In genomic region chr15:10688686-10689085, GRCm38 (mm10) we compare ENCODE assay signal across 26 mouse cellular contexts. TPM values are rescaled to one million over a fixed set of nuclear protein-coding genes. Genes with fewer than 3 reads are reported as not detected.
DNase-seq lines count a peak whose midpoint lies in the region; ATAC-seq and TF ChIP-seq lines count a peak whose summit lies in the region.
"Had no signal": no experiment of that assay in that cellular context is flagged by ENCODE, and none has a peak within 500 bp of the region (broad histone marks: within the 10 kb centered on the region; RNA-seq: fewer than 3 reads in every experiment).

No protein-coding gene starts in this region.

- DNase-seq in embryonic facial prominence, embryonic 10.5 days (ENCODE audit: low spot score) = no peak
- peak; percentile 64 for DNase-seq in limb, embryonic 14.5 days (ENCODE audit: low spot score)
- DNase-seq in limb, embryonic 10.5 days (ENCODE audit: low spot score) = no peak
- DNase-seq in brain, embryonic 14.5 days (ENCODE audit: low read depth) = peak; percentile 73
- DNase-seq in kidney, adult 9 months = no peak
- DNase-seq: adrenal gland, postnatal 14 days; B cell, adult 2 months; cerebellum, adult 11 months; cerebellum, adult 8-10 months; cerebellum, postnatal 14 days; embryo, embryonic 11 days; gastrocnemius, postnatal 14 days; heart, adult 2 months; heart, postnatal 14 days had no signal

- no peak for TF ChIP-seq CTCF in brain, embryonic 14.5 days (IDR thresholded peaks at IDR 0.05; ENCODE audit: borderline replicate concordance, extremely low read depth, insufficient read depth, insufficient read length)
- TF ChIP-seq CTCF in small intestine, adult 2 months (IDR thresholded peaks at IDR 0.05; ENCODE audit: extremely low read depth, insufficient read length, insufficient replicate concordance, low read depth, low read length) = no peak

- peaks cover 82% of the 10 kb centered on the region for H3K4me1 ChIP-seq in embryonic facial prominence, embryonic 13.5 days
- peaks cover 53% of the 10 kb centered on the region for H3K4me1 ChIP-seq in embryonic facial prominence, embryonic 10.5 days
- peaks cover 75% of the 10 kb centered on the region for H3K4me1 ChIP-seq in limb, embryonic 14.5 days (ENCODE audit: control insufficient read depth, insufficient read depth, low read length)
- H3K4me1 ChIP-seq in limb, embryonic 10.5 days = peaks cover 64% of the 10 kb centered on the region
- H3K4me1 ChIP-seq in small intestine, adult 2 months (ENCODE audit: control insufficient read depth, insufficient read depth, insufficient read length, low read length) = peaks cover 21% of the 10 kb centered on the region

- 41% methylated on average over 5 of the region's 5 CpGs for WGBS in embryonic facial prominence, embryonic 13.5 days
- WGBS in embryonic facial prominence, embryonic 10.5 days = 81% methylated on average over 5 of the region's 5 CpGs
- 35% methylated on average over 5 of the region's 5 CpGs for WGBS in limb, embryonic 14.5 days
- 70% methylated on average over 5 of the region's 5 CpGs for WGBS in limb, embryonic 10.5 days
- WGBS in small intestine, adult 2 months = 45% methylated on average over 5 of the region's 5 CpGs

- H3K9ac ChIP-seq in embryonic facial prominence, embryonic 13.5 days = no peak overlapping the region
- no peak overlapping the region for H3K9ac ChIP-seq in limb, embryonic 14.5 days (ENCODE audit: low read depth, low read length, severe bottlenecking)
- H3K9ac ChIP-seq: embryonic facial prominence, embryonic 12.5 days; heart, embryonic 15.5 days; hindbrain, embryonic 13.5 days had no signal

- no peak overlapping the region for H3K4me2 ChIP-seq in embryonic facial prominence, embryonic 13.5 days
- H3K4me2 ChIP-seq in limb, embryonic 14.5 days (replicated peaks; ENCODE audit: low read depth, low read length, severe bottlenecking) = no peak overlapping the region
- H3K4me2 ChIP-seq: embryonic facial prominence, embryonic 12.5 days; heart, embryonic 11.5 days; heart, embryonic 15.5 days; hindbrain, embryonic 13.5 days had no signal

- H3K27me3 ChIP-seq in embryonic facial prominence, embryonic 13.5 days = no peaks in the 10 kb centered on the region
- H3K27me3 ChIP-seq in embryonic facial prominence, embryonic 10.5 days (replicated peaks; ENCODE audit: low read depth, poor library complexity, severe bottlenecking) = no peaks in the 10 kb centered on the region
- no peaks in the 10 kb centered on the region for H3K27me3 ChIP-seq in limb, embryonic 14.5 days (ENCODE audit: control insufficient read depth, insufficient read depth, low read length)
- H3K27me3 ChIP-seq in limb, embryonic 10.5 days (ENCODE audit: low read depth, poor library complexity, severe bottlenecking) = no peaks in the 10 kb centered on the region
- no peaks in the 10 kb centered on the region for H3K27me3 ChIP-seq in small intestine, adult 2 months (ENCODE audit: control insufficient read depth, insufficient read depth, low read length)
- H3K27me3 ChIP-seq: embryonic facial prominence, embryonic 12.5 days; heart, embryonic 15.5 days; hindbrain, embryonic 13.5 days; Patski had no signal

- no peak for TF ChIP-seq POLR2A in limb, embryonic 14.5 days (IDR thresholded peaks at IDR 0.05; ENCODE audit: borderline replicate concordance, extremely low read depth, insufficient read depth, insufficient read length)
- TF ChIP-seq POLR2A in brain, embryonic 14.5 days (IDR thresholded peaks at IDR 0.05; ENCODE audit: borderline replicate concordance, extremely low read depth, insufficient read depth, insufficient read length, poor library complexity, severe bottlenecking) = no peak
- no peak for TF ChIP-seq POLR2A in small intestine, adult 2 months (IDR thresholded peaks at IDR 0.05; ENCODE audit: low read depth, low read length)

- H3K36me3 ChIP-seq in embryonic facial prominence, embryonic 13.5 days = peaks cover 38% of the 10 kb centered on the region
- H3K36me3 ChIP-seq in embryonic facial prominence, embryonic 10.5 days (replicated peaks) = peaks cover 69% of the 10 kb centered on the region
- H3K36me3 ChIP-seq in limb, embryonic 14.5 days (ENCODE audit: control insufficient read depth, insufficient read depth, low read length) = peaks cover 26% of the 10 kb centered on the region
- peaks cover 50% of the 10 kb centered on the region for H3K36me3 ChIP-seq in limb, embryonic 10.5 days
- H3K36me3 ChIP-seq in small intestine, adult 2 months (ENCODE audit: control insufficient read depth, insufficient read depth, low read length) = no peaks in the 10 kb centered on the region
- H3K36me3 ChIP-seq: heart, embryonic 15.5 days had no signal

- no peak for ATAC-seq in embryonic facial prominence, embryonic 13.5 days (ENCODE audit: insufficient number of reproducible peaks, insufficient read depth, low FRiP score, low TSS enrichment, low read depth)
- ATAC-seq in limb, embryonic 14.5 days (ENCODE audit: low FRiP score, low read depth) = no peak
- ATAC-seq: activated CD4-positive, CD25-positive, alpha-beta regulatory T cell, adult 4 months; CD4-positive, CD25-positive, alpha-beta regulatory T cell, adult 4 months; hindbrain, postnatal 0 days; Patski had no signal

- no peak overlapping the region for H3K4me3 ChIP-seq in embryonic facial prominence, embryonic 13.5 days
- no peak overlapping the region for H3K4me3 ChIP-seq in embryonic facial prominence, embryonic 10.5 days
- no peak overlapping the region for H3K4me3 ChIP-seq in limb, embryonic 14.5 days (replicated peaks; ENCODE audit: low read length)
- H3K4me3 ChIP-seq in limb, embryonic 10.5 days = no peak overlapping the region
- H3K4me3 ChIP-seq in small intestine, adult 2 months (ENCODE audit: low read depth, low read length) = no peak overlapping the region
- H3K4me3 ChIP-seq: embryonic facial prominence, embryonic 12.5 days; erythroblast, embryonic 14.5 days; forebrain, embryonic 10.5 days; heart, adult 2 months; heart, embryonic 15.5 days; hindbrain, embryonic 13.5 days had no signal

- H3K27ac ChIP-seq in embryonic facial prominence, embryonic 13.5 days = peak overlapping the region; percentile 39; the same call in 1 of the 2 replicates
- H3K27ac ChIP-seq in embryonic facial prominence, embryonic 10.5 days (replicated peaks) = no peak overlapping the region
- H3K27ac ChIP-seq in limb, embryonic 14.5 days (replicated peaks; ENCODE audit: low read depth, low read length) = no peak overlapping the region
- no peak overlapping the region for H3K27ac ChIP-seq in limb, embryonic 10.5 days
- peak overlapping the region; percentile 36; the same call in 1 of the 2 replicates for H3K27ac ChIP-seq in small intestine, adult 2 months (ENCODE audit: insufficient read depth, low read depth, low read length)
- H3K27ac ChIP-seq: embryonic facial prominence, embryonic 12.5 days; forebrain, embryonic 10.5 days; heart, adult 2 months; heart, embryonic 15.5 days; hindbrain, embryonic 13.5 days; hindbrain, postnatal 0 days had no signal

- no peaks in the 10 kb centered on the region for H3K9me3 ChIP-seq in embryonic facial prominence, embryonic 13.5 days
- H3K9me3 ChIP-seq in embryonic facial prominence, embryonic 10.5 days = no peaks in the 10 kb centered on the region
- no peaks in the 10 kb centered on the region for H3K9me3 ChIP-seq in limb, embryonic 14.5 days (ENCODE audit: control insufficient read depth, low read length)
- H3K9me3 ChIP-seq in limb, embryonic 10.5 days (replicated peaks) = no peaks in the 10 kb centered on the region
- H3K9me3 ChIP-seq: embryonic facial prominence, embryonic 12.5 days; forebrain, embryonic 10.5 days; heart, embryonic 15.5 days; hindbrain, embryonic 13.5 days had no signal

RNA-seq across cellular contexts. Expression of gene Rai14, which starts 25.7 kb away (rescaled TPM):
- 78.9 and 87.3 TPM in 2 replicates for polyA plus RNA-seq in embryonic facial prominence, embryonic 13.5 days (2015; fragmentation: Nextera tagmentation; extraction: Ambion mirVana)
- 73.2 and 75.8 TPM in 2 replicates for polyA plus RNA-seq in embryonic facial prominence, embryonic 10.5 days (2016; fragmentation: Nextera tagmentation; extraction: Ambion mirVana)
- polyA plus RNA-seq in limb, embryonic 14.5 days (2012; rRNA removed) = 38.6 and 44.6 TPM in 2 replicates
- 57.2 and 66.4 TPM in 2 replicates for polyA plus RNA-seq in limb, embryonic 14.5 days (2014; fragmentation: Nextera tagmentation; extraction: Ambion mirVana)
- polyA plus RNA-seq in limb, embryonic 10.5 days (2016; fragmentation: Nextera tagmentation; extraction: Ambion mirVana) = 50.5 and 64.8 TPM in 2 replicates
- 13.6 and 18.9 TPM in 2 replicates for polyA plus RNA-seq in brain, embryonic 14.5 days (2012; rRNA removed)
- 0.63 and 2.1 TPM in 2 replicates for polyA plus RNA-seq in small intestine, adult 2 months (2012; rRNA removed)
- polyA plus RNA-seq: erythroblast, embryonic 14.5 days had no signal

Comparison
In these comparisons a context has a peak if more than half of its experiments do, and no peak if none do; other contexts are left out.
1. H3K27ac ChIP-seq: peak in embryonic facial prominence, embryonic 13.5 days (single experiment) and small intestine, adult 2 months (single experiment); none in embryonic facial prominence, embryonic 10.5 days (single experiment), limb, embryonic 14.5 days (single experiment) and limb, embryonic 10.5 days (single experiment).
2. DNase-seq: peak in limb, embryonic 14.5 days (single experiment) and brain, embryonic 14.5 days (single experiment); none in embryonic facial prominence, embryonic 10.5 days (single experiment), limb, embryonic 10.5 days (single experiment) and kidney, adult 9 months (single experiment).